Mouse (Mus musculus) embryonic fibroblast, embryonic 13.5 days (primary cell): ENCODE measurements around the gene Irgm1. TPM values are rescaled to one million over a fixed set of nuclear protein-coding genes. Genes with fewer than 3 reads are reported as not detected.

Experiments
- H3K27ac ChIP-seq: 2 replicates; pipeline ENCODE4 v1.5.1; 2012; ENCODE audit warnings: low read length, control low read depth, inconsistent platforms; ENCODE audit not compliant: insufficient read depth
- H3K4me1 ChIP-seq: 2 replicates; pipeline ENCODE4 v1.6.1; 2011; ENCODE audit warnings: low read length; ENCODE audit not compliant: control insufficient read depth, insufficient read depth
- H3K4me3 ChIP-seq: 2 replicates; pipeline ENCODE4 v1.5.1; 2011; ENCODE audit warnings: mild to moderate bottlenecking, control low read depth, low read length; ENCODE audit not compliant: insufficient read depth
- CTCF ChIP-seq: IDR thresholded peaks from 2 replicates; pipeline ENCODE4 v1.5.1; 2011; ENCODE audit warnings: mild to moderate bottlenecking, control low read depth, low read length, moderate library complexity, borderline replicate concordance; ENCODE audit not compliant: insufficient read depth
- POLR2A ChIP-seq: IDR thresholded peaks from 2 replicates; pipeline ENCODE4 v1.6.1; 2011; ENCODE audit warnings: low read depth, mild to moderate bottlenecking, control low read depth, low read length, moderate library complexity
- polyA plus RNA-seq: library from polyadenylated mRNA; stranded (reverse); fragments of >200 nt; gene quantifications from 2 replicates; pipeline ENCODE4 v1.2.4, GENCODE M21; 2011; ENCODE audit warnings: low read depth; ENCODE audit not compliant: missing spikeins, insufficient read length

Gene Irgm1
- polyA plus RNA-seq, 1 experiment = 36.5 TPM

DNA sequence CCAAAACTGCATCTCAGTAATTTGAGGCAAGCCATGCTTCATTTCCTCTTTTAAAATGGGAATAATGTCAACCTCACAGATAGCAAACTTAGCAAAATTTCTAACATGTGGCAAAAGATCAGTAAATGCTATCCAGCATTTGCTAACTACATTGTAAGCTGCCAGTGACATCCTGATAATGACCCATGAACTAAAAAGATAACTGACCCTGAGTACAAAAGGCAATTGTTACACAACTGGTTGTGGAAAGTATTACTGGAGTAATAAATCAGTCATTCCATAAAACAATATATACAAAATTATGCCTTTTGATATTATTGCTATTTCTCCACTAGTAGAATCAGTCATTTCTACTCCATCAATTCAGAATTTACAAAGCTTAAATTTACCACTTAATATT is 57.7 kb downstream of the Irgm1 start:
- no peak overlapping the region for H3K27ac ChIP-seq
- no peak overlapping the region for H3K4me3 ChIP-seq
- TF ChIP-seq POLR2A = no peak
- no peak for TF ChIP-seq CTCF
- H3K4me1 ChIP-seq = peaks cover 6% of the 10 kb centered on the region; the same call in 1 of the 2 replicates

Other genes with a start within 250 kb of the Irgm1 start
- 1,745 and 1,759 TPM in 2 replicates for gene Rack1, start 71.4 kb downstream of the Irgm1 start, polyA plus RNA-seq
- gene Trim41, start 54.3 kb downstream of the Irgm1 start, polyA plus RNA-seq = 27.2 and 40.7 TPM in 2 replicates
- 16.0 and 19.1 TPM in 2 replicates for gene Trim7, start 45.5 kb downstream of the Irgm1 start, polyA plus RNA-seq
- gene Gm12184, start 45.0 kb downstream of the Irgm1 start, polyA plus RNA-seq = 40.5 and 61.2 TPM in 2 replicates
- gene Gm5431, start 30.5 kb upstream of the Irgm1 start, polyA plus RNA-seq = not detected in 2 replicates
- gene Psme2b, start 74.5 kb upstream of the Irgm1 start, polyA plus RNA-seq = 19.5 and 24.3 TPM in 2 replicates
- gene Olfr56, start 107.2 kb upstream of the Irgm1 start, polyA plus RNA-seq = 0.18 and 0.79 TPM in 2 replicates
- 1.5 and 3.4 TPM in 2 replicates for gene 9930111J21Rik1, start 107.7 kb upstream of the Irgm1 start, polyA plus RNA-seq
- 0.25 and 0.55 TPM in 2 replicates for gene Gm12185, start 120.5 kb upstream of the Irgm1 start, polyA plus RNA-seq
- 1.7 and 3.1 TPM in 2 replicates for gene Tgtp1, start 122.5 kb upstream of the Irgm1 start, polyA plus RNA-seq
- 2.4 and 6.0 TPM in 2 replicates for gene 9930111J21Rik2, start 179.6 kb upstream of the Irgm1 start, polyA plus RNA-seq
- gene Tgtp2, start 192.5 kb upstream of the Irgm1 start, polyA plus RNA-seq = 6.4 and 6.5 TPM in 2 replicates
- 4.8 and 7.6 TPM in 2 replicates for gene Ifi47, start 204.9 kb upstream of the Irgm1 start, polyA plus RNA-seq
- gene Olfr1396, start 243.2 kb upstream of the Irgm1 start, polyA plus RNA-seq = not detected in 2 replicates